In genomic region chr8:82317446-82317845, GRCm38 (mm10) we compare ENCODE assay signal across 26 mouse cellular contexts.
"Had no signal": no experiment of that assay in that cellular context is flagged by ENCODE, and none has a peak within 500 bp of the region (broad histone marks: within the 10 kb centered on the region; RNA-seq: fewer than 3 reads in every experiment).

No protein-coding gene starts in this region.

- H3K9ac ChIP-seq: embryonic facial prominence, embryonic 12.5 days; embryonic facial prominence, embryonic 13.5 days; embryonic facial prominence, embryonic 15.5 days; forebrain, embryonic 12.5 days; forebrain, embryonic 13.5 days; forebrain, embryonic 15.5 days; forebrain, postnatal 0 days had no signal

- H3K9me3 ChIP-seq: embryonic facial prominence, embryonic 10.5 days; embryonic facial prominence, embryonic 12.5 days; embryonic facial prominence, embryonic 13.5 days; embryonic facial prominence, embryonic 15.5 days; forebrain, embryonic 10.5 days; forebrain, embryonic 12.5 days; forebrain, embryonic 13.5 days; forebrain, embryonic 15.5 days had no signal

- H3K27ac ChIP-seq: embryonic facial prominence, embryonic 10.5 days; embryonic facial prominence, embryonic 12.5 days; embryonic facial prominence, embryonic 13.5 days; embryonic facial prominence, embryonic 15.5 days; forebrain, embryonic 10.5 days; forebrain, embryonic 12.5 days; forebrain, embryonic 13.5 days; forebrain, embryonic 15.5 days; gastrocnemius, adult 2 months; heart, adult 2 months had no signal

- H3K4me1 ChIP-seq: embryonic facial prominence, embryonic 10.5 days; embryonic facial prominence, embryonic 12.5 days; embryonic facial prominence, embryonic 13.5 days; embryonic facial prominence, embryonic 15.5 days; forebrain, embryonic 10.5 days; forebrain, embryonic 12.5 days; forebrain, embryonic 13.5 days; forebrain, embryonic 15.5 days had no signal

- H3K36me3 ChIP-seq: embryonic facial prominence, embryonic 10.5 days; embryonic facial prominence, embryonic 12.5 days; embryonic facial prominence, embryonic 13.5 days; embryonic facial prominence, embryonic 15.5 days; forebrain, embryonic 10.5 days; forebrain, embryonic 12.5 days; forebrain, embryonic 15.5 days had no signal

- DNase-seq: cerebellum, adult 8-10 months; cerebellum, adult 9-10 months; cerebellum, adult 9-11 months; cerebellum, postnatal 10 days; cerebellum, postnatal 14 days; cerebellum, postnatal 25 days; cerebellum, postnatal 36 days; embryo, embryonic 11 days; forebrain, postnatal 0 days; gastrocnemius, adult 2 months; gastrocnemius, postnatal 10 days; gastrocnemius, postnatal 14 days; gastrocnemius, postnatal 25 days; gastrocnemius, postnatal 36 days; heart, adult 11 months; heart, adult 18-20 months; heart, adult 2 months had no signal

- H3K4me3 ChIP-seq: embryonic facial prominence, embryonic 10.5 days; embryonic facial prominence, embryonic 12.5 days; embryonic facial prominence, embryonic 13.5 days; embryonic facial prominence, embryonic 15.5 days; erythroblast, embryonic 14.5 days; forebrain, embryonic 10.5 days; forebrain, embryonic 12.5 days; forebrain, embryonic 13.5 days; forebrain, embryonic 15.5 days; gastrocnemius, adult 2 months; heart, adult 2 months had no signal

- H3K27me3 ChIP-seq: embryonic facial prominence, embryonic 12.5 days; embryonic facial prominence, embryonic 13.5 days; embryonic facial prominence, embryonic 15.5 days; forebrain, embryonic 12.5 days; forebrain, embryonic 13.5 days; forebrain, embryonic 15.5 days had no signal
